Mouse (Mus musculus) G1E-ER4 (cell line): Measurements from ENCODE around the gene 4930432K21Rik. TPM values are rescaled to one million over a fixed set of nuclear protein-coding genes. Genes with fewer than 3 reads are reported as not detected.

ENCODE experiments used
- GATA1 ChIP-seq: IDR thresholded peaks from one replicate; pipeline ENCODE4 v1.8.0; 2012; ENCODE audit warnings: low read length, inconsistent platforms
- polyA plus RNA-seq: library from polyadenylated mRNA; stranded (reverse); fragments of >175 nt; gene quantifications from 2 replicates; pipeline ENCODE4 v1.2.3, GENCODE M21; 2012

4930432K21Rik gene
- polyA plus RNA-seq, 1 experiment: 0.19 TPM

DNA sequence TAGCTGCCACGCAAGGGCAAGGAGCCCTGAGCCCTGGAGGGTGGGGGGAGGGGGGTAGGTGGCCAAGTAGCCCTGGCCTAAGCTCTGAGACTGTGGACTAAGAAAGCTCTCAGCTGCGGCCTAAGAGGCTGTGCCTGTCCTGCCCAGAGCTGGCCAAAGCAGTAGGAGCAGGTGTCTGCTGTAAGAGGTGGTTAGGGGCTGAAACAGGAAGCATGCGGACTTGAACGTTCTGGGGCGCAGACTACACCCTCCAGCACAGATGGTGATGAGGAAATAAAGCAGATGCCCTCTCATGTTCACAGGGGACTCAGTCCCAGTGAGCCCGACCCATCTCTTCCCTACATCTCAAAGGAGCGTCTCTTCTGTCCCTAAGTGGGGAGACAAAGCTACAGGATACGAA lies 15.6 kb upstream of the 4930432K21Rik start:
- no peak for TF ChIP-seq GATA1

DNA sequence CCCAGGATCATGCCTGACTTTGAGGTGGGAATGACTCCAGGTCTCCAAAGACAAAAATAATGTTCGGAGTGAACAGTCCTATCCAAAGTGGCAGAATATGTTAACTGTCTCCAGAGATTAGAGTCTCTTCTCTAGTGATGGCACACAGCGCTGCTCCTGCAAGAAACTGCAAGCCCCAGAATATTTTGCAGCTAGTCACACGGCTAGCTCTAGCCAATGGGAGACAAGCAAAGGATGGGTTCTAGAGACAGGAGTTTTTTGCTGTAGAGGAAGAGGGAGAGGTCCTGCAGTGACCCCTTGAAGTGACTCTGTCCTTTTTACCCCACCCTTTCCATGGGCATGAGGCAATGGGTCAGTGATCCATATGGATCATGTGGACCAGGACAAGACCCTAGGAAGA lies 10.0 kb upstream of the 4930432K21Rik start:
- no peak for TF ChIP-seq GATA1

DNA sequence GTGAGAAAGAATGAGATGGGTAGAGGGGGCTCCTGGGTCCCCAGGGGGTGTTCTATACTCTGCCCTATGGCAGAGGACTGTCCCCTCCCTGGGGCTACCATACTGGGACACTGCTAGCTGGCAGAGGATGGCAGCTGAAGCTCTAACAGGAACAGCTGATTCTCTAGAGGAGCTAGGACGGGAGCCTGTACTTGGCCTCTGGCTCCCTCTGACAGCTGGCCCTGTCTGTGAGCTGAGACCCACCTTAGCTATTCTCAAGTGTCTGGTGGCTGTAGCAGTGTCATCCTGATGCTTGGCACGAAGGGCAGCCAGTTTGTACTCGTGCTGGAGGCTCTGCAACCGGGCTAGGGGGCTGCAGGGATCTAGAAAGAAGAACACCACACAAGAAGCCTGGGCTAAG lies 7.0 kb upstream of the 4930432K21Rik start:
- no peak for TF ChIP-seq GATA1

DNA sequence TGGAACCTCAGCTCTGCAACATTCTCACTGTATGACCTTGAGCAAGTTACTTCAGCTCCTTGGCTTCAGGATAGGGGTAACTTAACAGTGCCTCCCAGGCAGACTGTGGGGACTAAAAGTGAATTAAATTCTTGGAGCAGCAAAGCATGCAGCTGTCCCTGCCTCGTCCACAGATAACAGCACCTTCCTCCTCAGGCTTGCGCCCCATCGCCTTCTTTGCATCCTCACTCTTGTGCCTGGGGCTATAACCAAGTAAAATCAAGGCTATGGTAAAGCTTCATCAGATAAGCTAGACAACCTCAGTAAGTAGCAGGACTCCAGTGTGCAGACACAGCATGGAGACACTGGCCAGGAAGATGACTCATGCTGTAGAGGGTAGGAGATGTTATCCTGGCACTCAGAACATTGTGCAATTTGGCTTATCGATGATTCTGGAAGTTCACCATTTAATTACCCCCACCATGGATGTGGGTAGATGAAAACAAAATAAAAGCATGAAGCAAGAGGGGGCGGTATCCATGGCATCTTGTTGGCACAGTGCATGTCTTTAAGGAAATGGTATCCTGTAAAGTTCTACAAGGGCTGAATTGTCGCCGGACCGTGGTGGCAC lies 3.1 kb upstream of the 4930432K21Rik start:
- TF ChIP-seq GATA1: no peak

DNA sequence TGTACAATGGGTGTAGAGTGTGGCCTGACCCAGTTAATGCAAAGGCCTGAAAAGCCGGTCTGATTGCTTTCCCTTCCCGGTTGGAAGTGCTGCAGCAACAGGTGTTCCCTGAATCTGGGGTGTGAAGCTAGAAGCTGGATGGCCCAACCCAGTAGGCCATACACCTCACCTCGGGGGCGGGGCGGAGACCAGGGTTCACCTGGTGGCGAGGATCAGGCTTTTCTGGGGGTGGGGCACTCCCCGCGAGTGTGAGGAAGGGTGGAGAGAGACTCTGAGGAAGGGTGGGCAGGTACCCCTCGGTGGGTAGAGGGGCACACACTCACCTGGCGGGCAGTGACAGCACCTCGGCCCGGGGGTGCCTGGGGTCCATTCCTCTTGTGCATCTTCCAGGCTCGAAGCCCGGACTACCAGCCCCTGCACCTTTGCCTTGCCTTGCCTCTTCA lies 480 bp upstream of the 4930432K21Rik start:
- TF ChIP-seq GATA1: no peak

DNA sequence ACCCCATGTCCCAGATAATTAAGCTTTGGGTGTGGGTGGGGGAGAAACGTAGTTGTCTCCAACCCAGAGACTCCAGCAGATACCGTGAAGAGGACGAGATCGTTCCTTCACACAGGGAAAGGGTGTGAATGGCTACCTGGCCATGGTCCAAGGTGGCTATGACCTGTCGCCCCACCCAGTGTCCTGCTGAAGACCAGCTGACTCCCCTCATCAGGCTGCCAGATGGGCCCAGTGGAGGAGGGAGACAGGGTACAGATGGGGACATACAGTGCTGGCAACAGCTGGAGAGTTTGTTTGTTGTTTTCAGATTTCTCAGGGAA lies 666 bp downstream of the 4930432K21Rik start:
- no peak for TF ChIP-seq GATA1

DNA sequence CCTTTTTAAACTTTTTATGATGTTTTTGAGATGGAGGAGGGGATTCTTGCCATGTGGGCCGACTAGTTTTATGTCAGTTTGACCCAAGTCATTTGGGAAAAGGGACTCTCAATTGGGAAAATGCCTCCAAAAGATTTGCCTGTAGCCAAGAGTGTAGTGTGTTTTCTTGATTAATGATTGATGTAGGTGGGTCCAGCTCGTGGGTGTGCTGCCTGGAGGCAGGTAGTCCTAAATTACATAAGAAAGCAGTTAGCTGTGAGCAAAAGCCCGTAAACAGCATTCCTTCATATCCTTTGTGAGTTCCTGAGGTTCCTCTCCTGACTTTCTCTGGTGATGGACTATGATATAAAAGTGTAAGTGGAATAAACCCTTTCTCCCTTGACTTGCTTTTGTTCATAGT lies 1.4 kb downstream of the 4930432K21Rik start:
- TF ChIP-seq GATA1: no peak

DNA sequence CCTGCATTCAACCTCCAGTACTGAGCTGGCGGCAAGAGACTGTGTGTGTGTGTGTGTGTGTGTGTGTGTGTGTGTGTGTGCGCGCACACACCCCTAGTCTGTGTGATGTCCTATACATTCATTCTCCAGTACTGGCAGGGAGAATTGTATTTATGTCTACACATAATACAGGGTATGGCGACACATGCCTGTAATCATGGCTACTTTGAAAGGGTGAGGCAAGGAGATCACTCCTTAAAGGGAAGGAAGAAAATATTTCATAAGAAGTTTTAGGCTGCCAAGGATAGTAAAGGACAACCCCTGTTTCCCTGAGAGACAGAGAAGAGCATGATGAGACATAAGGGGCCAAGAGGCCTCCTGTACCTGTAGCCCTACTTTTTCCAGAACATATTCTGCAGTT lies 9.8 kb downstream of the 4930432K21Rik start:
- no peak for TF ChIP-seq GATA1

DNA sequence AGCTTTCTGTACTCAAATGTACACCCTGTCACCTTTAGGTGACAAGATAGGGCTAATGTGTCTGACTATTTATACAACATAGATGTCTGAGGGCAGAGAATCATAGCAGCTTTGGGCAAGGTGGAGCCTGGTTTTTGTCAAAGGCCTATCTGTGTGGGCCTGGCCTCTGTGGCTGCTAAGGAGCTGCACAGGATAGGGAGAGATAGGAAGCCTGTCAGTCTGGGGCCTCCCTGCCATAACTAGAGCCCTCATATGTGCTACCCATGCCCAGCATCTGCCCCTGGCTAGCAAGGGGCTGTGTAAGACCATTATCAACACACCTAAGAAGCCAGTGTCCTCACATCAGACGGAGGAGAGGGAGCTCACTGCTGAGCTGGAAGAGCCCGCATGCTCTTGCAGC lies 19.9 kb downstream of the 4930432K21Rik start:
- no peak for TF ChIP-seq GATA1

DNA sequence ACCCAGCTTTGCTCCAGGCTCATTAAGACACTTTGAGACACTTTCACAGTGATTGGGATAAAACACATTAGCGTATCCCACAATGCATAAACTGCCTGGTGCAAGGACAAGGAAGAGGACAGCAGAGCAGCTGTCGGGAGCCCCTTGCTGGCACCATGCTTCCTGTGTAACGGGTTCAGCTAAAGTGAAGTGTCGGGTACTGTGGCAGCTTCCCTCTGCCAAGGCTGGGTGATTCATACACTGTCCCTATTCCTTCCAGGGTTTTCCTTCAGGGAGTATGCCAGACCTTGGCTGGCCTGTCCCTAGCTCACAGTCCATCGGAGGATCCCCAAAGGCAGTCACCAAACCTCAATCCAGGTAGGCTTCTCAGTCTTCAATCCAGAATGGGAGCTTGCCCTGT lies 22.3 kb downstream of the 4930432K21Rik start:
- no peak for TF ChIP-seq GATA1

DNA sequence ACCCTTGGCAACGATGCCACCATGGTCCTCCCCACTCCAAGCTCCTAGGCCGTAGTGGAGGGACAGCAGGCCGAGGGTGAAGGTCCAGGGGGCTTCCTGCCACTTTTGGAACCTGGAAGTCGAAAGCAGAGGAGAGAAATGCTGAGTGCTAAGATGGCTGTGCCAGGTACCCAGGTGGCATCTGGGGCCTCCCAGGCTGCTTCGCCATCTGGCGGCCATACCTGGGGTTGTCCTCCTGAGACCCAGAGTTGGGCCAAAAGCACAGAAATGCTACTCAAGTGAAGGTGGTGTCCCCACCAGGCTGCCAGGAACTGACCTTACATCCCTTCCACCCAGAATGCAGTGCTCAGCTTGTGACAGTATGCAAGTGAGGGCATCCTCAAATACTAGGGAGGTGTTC lies 26.0 kb downstream of the 4930432K21Rik start:
- no peak for TF ChIP-seq GATA1

DNA sequence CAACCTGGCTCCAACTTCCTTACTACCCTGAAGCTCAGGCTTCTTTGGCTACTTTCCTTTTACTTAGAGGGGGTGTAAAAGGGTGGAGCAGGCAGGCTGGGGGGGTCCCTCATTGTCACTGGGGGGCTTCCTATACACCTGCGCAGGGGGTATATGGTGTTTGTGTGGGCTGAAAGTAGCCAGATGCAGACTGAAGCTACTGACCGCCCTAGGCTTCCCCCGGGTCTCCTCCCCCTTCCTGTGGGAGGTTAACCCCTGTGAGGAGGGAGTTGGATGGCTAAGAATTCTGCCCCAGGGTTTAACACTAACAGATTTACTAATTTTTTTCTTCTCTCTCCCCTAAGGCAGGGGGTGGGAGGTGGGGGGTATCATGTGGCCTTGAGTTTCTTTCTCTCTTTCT lies 28.7 kb downstream of the 4930432K21Rik start:
- no peak for TF ChIP-seq GATA1

DNA sequence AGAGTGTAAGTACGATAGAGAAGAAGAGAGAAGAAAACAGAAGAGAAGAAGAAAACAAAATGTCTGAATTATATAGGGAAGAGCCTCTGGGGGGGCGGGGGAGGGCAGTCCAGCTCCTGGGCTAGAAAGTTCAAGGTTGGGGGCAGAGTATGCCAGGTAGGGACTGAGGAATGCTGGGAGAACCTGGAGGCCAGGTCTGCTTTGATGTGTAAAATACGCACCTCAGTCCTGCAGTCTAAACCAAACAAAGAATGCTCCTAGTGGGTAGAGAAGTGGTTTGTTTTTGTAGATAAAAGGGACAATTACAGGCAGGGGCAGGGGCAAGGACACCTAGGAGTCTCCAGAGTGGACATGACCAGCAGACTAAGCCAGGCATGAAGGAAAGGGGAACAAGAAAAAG lies 29.6 kb downstream of the 4930432K21Rik start:
- TF ChIP-seq GATA1: no peak

DNA sequence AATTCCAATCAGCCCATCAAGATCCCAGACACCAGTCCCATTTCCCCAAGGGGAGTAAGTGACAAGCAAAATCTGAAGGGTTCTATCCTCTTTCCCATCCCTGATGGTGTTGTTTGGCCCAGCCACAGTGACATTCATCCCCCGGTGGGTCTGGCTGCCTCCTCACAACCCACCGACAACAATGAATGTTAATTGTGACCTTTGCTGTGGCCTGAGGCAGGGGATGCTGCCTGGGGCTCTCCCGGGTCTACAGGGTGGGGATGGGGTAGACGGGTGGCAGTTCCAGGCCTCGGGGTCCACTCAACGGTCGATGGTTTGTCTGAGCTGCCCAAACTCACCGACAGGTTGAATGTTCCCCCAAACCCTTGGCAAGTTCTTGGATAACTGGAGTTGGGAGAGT lies 30.8 kb downstream of the 4930432K21Rik start:
- no peak for TF ChIP-seq GATA1

DNA sequence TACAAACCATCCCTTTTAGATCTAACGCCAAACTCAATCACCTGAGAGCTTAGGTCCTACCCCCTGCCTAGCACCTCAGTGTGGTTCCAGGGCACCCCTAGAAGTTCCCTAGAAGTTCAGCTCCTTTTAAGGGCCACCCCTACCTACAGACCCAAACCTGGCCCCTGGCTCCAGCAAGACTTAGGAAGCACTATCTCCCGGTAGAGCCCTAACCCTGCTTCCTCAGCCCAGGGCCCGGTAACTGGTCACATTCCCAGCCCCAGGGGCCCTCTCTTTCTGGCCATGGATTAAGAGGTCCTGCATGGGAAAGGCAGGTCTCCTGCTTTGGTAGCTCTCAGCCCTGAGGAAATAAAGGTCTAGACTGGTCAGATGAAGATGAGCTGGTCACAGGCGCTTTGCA lies 32.1 kb downstream of the 4930432K21Rik start:
- TF ChIP-seq GATA1: no peak

DNA sequence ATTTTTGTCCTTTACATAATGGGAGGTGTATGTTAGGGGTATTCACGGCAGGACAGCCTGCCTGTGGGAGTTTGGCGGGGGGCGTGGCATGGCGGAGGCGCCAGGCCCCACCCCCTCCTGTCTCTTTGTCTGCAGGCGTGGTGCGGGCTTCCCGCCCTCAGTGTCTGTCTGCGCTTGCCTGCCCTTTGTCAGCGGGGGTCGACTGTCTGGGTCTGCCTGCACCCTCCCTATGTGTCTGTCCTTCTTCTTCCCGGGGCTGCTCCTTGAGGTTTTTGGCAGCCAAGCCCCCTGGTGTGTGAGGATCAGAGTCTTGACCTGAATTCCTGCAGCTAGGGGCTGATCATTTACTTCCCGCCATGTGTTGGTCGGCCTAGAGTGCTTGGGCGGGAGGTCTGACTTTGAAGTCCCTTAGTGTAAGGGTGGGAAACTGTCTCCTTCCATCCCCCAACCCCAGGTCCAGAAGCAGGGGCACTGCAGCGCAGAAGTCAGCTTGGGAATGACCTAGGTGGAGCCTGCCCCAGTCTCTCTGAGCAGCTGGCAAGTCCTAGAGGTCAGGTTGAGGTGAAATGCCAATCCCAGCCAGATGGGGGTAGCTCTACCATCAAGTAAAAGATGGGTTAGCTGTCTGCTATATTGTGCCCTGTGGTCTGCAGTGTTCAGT lies 32.8 kb downstream of the 4930432K21Rik start:
- no peak for TF ChIP-seq GATA1

DNA sequence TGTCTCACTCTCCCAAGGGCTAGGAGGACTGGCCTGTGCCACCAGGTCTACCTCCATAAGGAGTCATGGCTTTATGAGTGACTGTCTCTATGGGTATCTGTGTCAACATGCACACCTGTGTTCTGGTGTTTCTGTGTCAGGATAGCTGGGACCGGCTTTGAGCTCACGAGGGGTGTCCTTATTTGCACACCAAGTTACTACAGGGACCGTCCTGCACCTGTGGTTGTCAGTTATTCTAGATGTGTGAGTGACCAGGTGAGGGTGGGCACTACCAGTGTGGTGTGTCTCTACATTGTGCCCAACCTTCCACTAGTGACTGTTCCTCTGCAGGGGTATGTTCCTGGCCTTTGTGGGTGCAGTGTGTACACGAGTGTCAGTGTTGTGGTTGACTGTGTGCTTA lies 35.0 kb downstream of the 4930432K21Rik start:
- no peak for TF ChIP-seq GATA1
